Comparison of ENCODE assay signal across 11 mouse cellular contexts in the genomic region with DNA sequence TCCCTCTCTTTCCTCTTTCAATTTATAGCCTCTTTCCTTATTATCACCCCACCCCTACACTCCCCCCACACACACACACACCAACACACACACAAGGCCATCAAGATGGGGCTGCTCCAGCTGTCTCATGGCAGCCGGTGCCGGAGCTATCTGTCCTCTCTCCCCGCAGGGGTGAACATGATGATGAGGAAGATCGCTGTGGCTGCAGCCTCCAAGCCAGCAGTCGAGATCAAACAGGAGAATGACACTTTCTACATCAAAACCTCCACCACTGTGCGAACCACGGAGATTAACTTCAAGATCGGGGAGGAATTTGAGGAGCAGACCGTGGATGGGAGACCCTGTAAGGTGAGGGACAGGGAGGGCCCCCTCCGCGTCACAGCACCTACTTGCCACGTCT. TPM values are rescaled to one million over a fixed set of nuclear protein-coding genes. Genes with fewer than 3 reads are reported as not detected.
A peak's percentile ranks its signal among the peaks of the same experiment; 100 is the strongest.
DNase-seq lines count a peak whose midpoint lies in the region; ATAC-seq and TF ChIP-seq lines count a peak whose summit lies in the region.
"Had no signal": no experiment of that assay in that cellular context is flagged by ENCODE, and none has a peak within 500 bp of the region (broad histone marks: within the 10 kb centered on the region; RNA-seq: fewer than 3 reads in every experiment).

No protein-coding gene starts in this region.

- WGBS in kidney, embryonic 14.5 days = 21% methylated on average over 12 of the region's 12 CpGs
- WGBS in embryonic facial prominence, embryonic 15.5 days = 19% methylated on average over 12 of the region's 12 CpGs
- WGBS in intestine, embryonic 16.5 days = 27% methylated on average over 12 of the region's 12 CpGs
- 20% methylated on average over 12 of the region's 12 CpGs for WGBS in midbrain, postnatal 0 days

- peaks cover 55% of the 10 kb centered on the region for H3K4me1 ChIP-seq in kidney, embryonic 14.5 days (ENCODE audit: control insufficient read depth, insufficient read depth, low read length)
- peaks cover 62% of the 10 kb centered on the region for H3K4me1 ChIP-seq in embryonic facial prominence, embryonic 15.5 days
- peaks cover 20% of the 10 kb centered on the region for H3K4me1 ChIP-seq in intestine, embryonic 16.5 days (ENCODE audit: control insufficient read depth, insufficient read depth, low read length)
- H3K4me1 ChIP-seq in midbrain, postnatal 0 days (ENCODE audit: insufficient read depth, low read length) = peaks cover 14% of the 10 kb centered on the region

- ATAC-seq in kidney, embryonic 14.5 days (ENCODE audit: low FRiP score, low TSS enrichment) = no peak
- no peak; the same call in 1 of the 2 replicates for ATAC-seq in embryonic facial prominence, embryonic 15.5 days (ENCODE audit: insufficient number of reproducible peaks, low FRiP score, low TSS enrichment, low read depth)
- no peak for ATAC-seq in intestine, embryonic 16.5 days
- ATAC-seq in midbrain, postnatal 0 days (ENCODE audit: low FRiP score) = peak; percentile 6; the same call in 1 of the 2 replicates

- peak overlapping the region; percentile 20 for H3K4me3 ChIP-seq in kidney, embryonic 14.5 days (ENCODE audit: low read length)
- peak overlapping the region; percentile 30 for H3K4me3 ChIP-seq in embryonic facial prominence, embryonic 15.5 days (replicated peaks)
- peak overlapping the region; percentile 9; the same call in 1 of the 2 replicates for H3K4me3 ChIP-seq in intestine, embryonic 16.5 days (ENCODE audit: low read length)
- H3K4me3 ChIP-seq in midbrain, postnatal 0 days (ENCODE audit: low read depth, low read length) = peak overlapping the region; percentile 3; the same call in 1 of the 2 replicates

- no peak for DNase-seq in kidney, postnatal 36 days
- DNase-seq in midbrain, postnatal 0 days (ENCODE audit: low spot score) = no peak
- no peak for DNase-seq in urinary bladder, postnatal 10 days (ENCODE audit: low spot score)
- no peak for DNase-seq in cerebellum, postnatal 25 days
- no peak for DNase-seq in spleen, postnatal 14 days (ENCODE audit: low spot score in 2 of 2)

- TF ChIP-seq CTCF in midbrain, postnatal 0 days (IDR thresholded peaks at IDR 0.05) = no peak

- H3K27ac ChIP-seq in kidney, embryonic 14.5 days (ENCODE audit: low read depth, low read length) = peak overlapping the region; percentile 51; the same call in 1 of the 2 replicates
- H3K27ac ChIP-seq in embryonic facial prominence, embryonic 15.5 days (replicated peaks) = peak overlapping the region; percentile 85
- no peak overlapping the region for H3K27ac ChIP-seq in intestine, embryonic 16.5 days (ENCODE audit: low read length)
- H3K27ac ChIP-seq in midbrain, postnatal 0 days (ENCODE audit: low read depth, low read length) = no peak overlapping the region

- no peaks in the 10 kb centered on the region for H3K9me3 ChIP-seq in kidney, embryonic 14.5 days (ENCODE audit: control insufficient read depth, low read length)
- H3K9me3 ChIP-seq in embryonic facial prominence, embryonic 15.5 days (replicated peaks) = no peaks in the 10 kb centered on the region
- no peaks in the 10 kb centered on the region for H3K9me3 ChIP-seq in intestine, embryonic 16.5 days (ENCODE audit: control insufficient read depth, low read length)
- no peaks in the 10 kb centered on the region for H3K9me3 ChIP-seq in midbrain, postnatal 0 days (ENCODE audit: low read length)

- H3K4me2 ChIP-seq in kidney, embryonic 14.5 days (replicated peaks; ENCODE audit: low read depth, low read length) = peak overlapping the region; percentile 49
- peak overlapping the region; percentile 72 for H3K4me2 ChIP-seq in embryonic facial prominence, embryonic 15.5 days (replicated peaks)
- H3K4me2 ChIP-seq in intestine, embryonic 16.5 days (ENCODE audit: low read depth, low read length) = peak overlapping the region; percentile 46
- H3K4me2 ChIP-seq in midbrain, postnatal 0 days (ENCODE audit: low read depth, low read length, poor library complexity, severe bottlenecking) = peak overlapping the region; percentile 25

- H3K9ac ChIP-seq in kidney, embryonic 14.5 days (ENCODE audit: low read depth, low read length) = peak overlapping the region; percentile 32
- no peak overlapping the region for H3K9ac ChIP-seq in embryonic facial prominence, embryonic 15.5 days
- peak overlapping the region; percentile 35 for H3K9ac ChIP-seq in intestine, embryonic 16.5 days (ENCODE audit: low read depth, low read length)
- no peak overlapping the region; the same call in 1 of the 2 replicates for H3K9ac ChIP-seq in midbrain, postnatal 0 days (replicated peaks; ENCODE audit: low read length, poor library complexity, severe bottlenecking)

- peaks cover 4% of the 10 kb centered on the region; the same call in 1 of the 2 replicates for H3K36me3 ChIP-seq in kidney, embryonic 14.5 days (ENCODE audit: control insufficient read depth, insufficient read depth, low read length)
- peaks cover 11% of the 10 kb centered on the region for H3K36me3 ChIP-seq in embryonic facial prominence, embryonic 15.5 days
- H3K36me3 ChIP-seq in intestine, embryonic 16.5 days (ENCODE audit: control insufficient read depth, insufficient read depth, low read length) = no peaks in the 10 kb centered on the region
- H3K36me3 ChIP-seq in midbrain, postnatal 0 days (ENCODE audit: insufficient read depth, low read length) = no peaks in the 10 kb centered on the region

- no peaks in the 10 kb centered on the region for H3K27me3 ChIP-seq in kidney, embryonic 14.5 days (ENCODE audit: control insufficient read depth, insufficient read depth, low read length)
- no peaks in the 10 kb centered on the region for H3K27me3 ChIP-seq in embryonic facial prominence, embryonic 15.5 days
- H3K27me3 ChIP-seq in intestine, embryonic 16.5 days (replicated peaks; ENCODE audit: control insufficient read depth, insufficient read depth, low read length) = peaks cover 18% of the 10 kb centered on the region
- 0 out of 2 replicates have a peak, but pooled peaks cover 4% of the 10 kb centered on the region for H3K27me3 ChIP-seq in midbrain, postnatal 0 days (ENCODE audit: insufficient read depth, low read length)

RNA-seq across cellular contexts. Expression of gene Crabp2, which starts 3.5 kb away (rescaled TPM):
- polyA plus RNA-seq in kidney, embryonic 14.5 days (2014; fragmentation: Nextera tagmentation; extraction: Ambion mirVana) = 113 and 169 TPM in 2 replicates
- 200 and 206 TPM in 2 replicates for polyA plus RNA-seq in embryonic facial prominence, embryonic 15.5 days (2015; fragmentation: Nextera tagmentation; extraction: Ambion mirVana)
- polyA plus RNA-seq in intestine, embryonic 16.5 days (2015; fragmentation: Nextera tagmentation; extraction: Ambion mirVana) = 3.8 TPM in 2 replicates
- total RNA-seq in midbrain, postnatal 0 days (2014; rRNA removed) = 19.2 and 27.1 TPM in 2 replicates
- 49.0 and 50.8 TPM in 2 replicates for polyA plus RNA-seq in midbrain, postnatal 0 days (2015; fragmentation: Nextera tagmentation; extraction: Ambion mirVana)
- total RNA-seq: megakaryocyte progenitor cell, adult 5-6 weeks had no signal
- polyA plus RNA-seq: large intestine, adult 2 months had no signal

RNA-seq across cellular contexts. Expression of gene Nes, which starts 18.9 kb away (rescaled TPM):
- 14.8 and 26.1 TPM in 2 replicates for polyA plus RNA-seq in kidney, embryonic 14.5 days (2014; fragmentation: Nextera tagmentation; extraction: Ambion mirVana)
- 41.9 and 57.3 TPM in 2 replicates for polyA plus RNA-seq in embryonic facial prominence, embryonic 15.5 days (2015; fragmentation: Nextera tagmentation; extraction: Ambion mirVana)
- polyA plus RNA-seq in intestine, embryonic 16.5 days (2015; fragmentation: Nextera tagmentation; extraction: Ambion mirVana) = 9.4 and 10.3 TPM in 2 replicates
- total RNA-seq in midbrain, postnatal 0 days (2014; rRNA removed) = 22.4 and 37.1 TPM in 2 replicates
- polyA plus RNA-seq in midbrain, postnatal 0 days (2015; fragmentation: Nextera tagmentation; extraction: Ambion mirVana) = 8.2 and 8.8 TPM in 2 replicates
- total RNA-seq: MEL had no signal

RNA-seq across cellular contexts. Expression of gene Rrnad1, which starts 21.4 kb away (rescaled TPM):
- polyA plus RNA-seq in kidney, embryonic 14.5 days (2014; fragmentation: Nextera tagmentation; extraction: Ambion mirVana) = 19.3 and 21.6 TPM in 2 replicates
- polyA plus RNA-seq in embryonic facial prominence, embryonic 15.5 days (2015; fragmentation: Nextera tagmentation; extraction: Ambion mirVana) = 19.8 and 22.4 TPM in 2 replicates
- polyA plus RNA-seq in intestine, embryonic 16.5 days (2015; fragmentation: Nextera tagmentation; extraction: Ambion mirVana) = 14.2 and 14.3 TPM in 2 replicates
- total RNA-seq in midbrain, postnatal 0 days (2014; rRNA removed) = 27.8 and 28.2 TPM in 2 replicates
- polyA plus RNA-seq in midbrain, postnatal 0 days (2015; fragmentation: Nextera tagmentation; extraction: Ambion mirVana) = 17.6 and 19.1 TPM in 2 replicates

RNA-seq across cellular contexts. Expression of gene Isg20l2, which starts 21.8 kb away (rescaled TPM):
- 34.6 and 45.5 TPM in 2 replicates for polyA plus RNA-seq in kidney, embryonic 14.5 days (2014; fragmentation: Nextera tagmentation; extraction: Ambion mirVana)
- polyA plus RNA-seq in embryonic facial prominence, embryonic 15.5 days (2015; fragmentation: Nextera tagmentation; extraction: Ambion mirVana) = 54.5 and 56.2 TPM in 2 replicates
- polyA plus RNA-seq in intestine, embryonic 16.5 days (2015; fragmentation: Nextera tagmentation; extraction: Ambion mirVana) = 37.2 and 39.8 TPM in 2 replicates
- 20.5 and 21.0 TPM in 2 replicates for total RNA-seq in midbrain, postnatal 0 days (2014; rRNA removed)
- polyA plus RNA-seq in midbrain, postnatal 0 days (2015; fragmentation: Nextera tagmentation; extraction: Ambion mirVana) = 13.6 and 14.7 TPM in 2 replicates

RNA-seq across cellular contexts. Expression of gene Mrpl24, which starts 32.6 kb away (rescaled TPM):
- 76.7 and 81.0 TPM in 2 replicates for polyA plus RNA-seq in kidney, embryonic 14.5 days (2014; fragmentation: Nextera tagmentation; extraction: Ambion mirVana)
- polyA plus RNA-seq in embryonic facial prominence, embryonic 15.5 days (2015; fragmentation: Nextera tagmentation; extraction: Ambion mirVana) = 75.4 and 78.9 TPM in 2 replicates
- polyA plus RNA-seq in intestine, embryonic 16.5 days (2015; fragmentation: Nextera tagmentation; extraction: Ambion mirVana) = 78.7 and 80.6 TPM in 2 replicates
- 41.3 and 41.7 TPM in 2 replicates for total RNA-seq in midbrain, postnatal 0 days (2014; rRNA removed)
- 37.2 and 39.7 TPM in 2 replicates for polyA plus RNA-seq in midbrain, postnatal 0 days (2015; fragmentation: Nextera tagmentation; extraction: Ambion mirVana)

Comparison
In these comparisons a context has a peak if more than half of its experiments do, and no peak if none do; other contexts are left out.
1. H3K27ac ChIP-seq: peak in kidney, embryonic 14.5 days (single experiment) and embryonic facial prominence, embryonic 15.5 days (single experiment); none in intestine, embryonic 16.5 days (single experiment) and midbrain, postnatal 0 days (single experiment).
2. H3K9ac ChIP-seq: peak in kidney, embryonic 14.5 days (single experiment) and intestine, embryonic 16.5 days (single experiment); none in embryonic facial prominence, embryonic 15.5 days (single experiment) and midbrain, postnatal 0 days (single experiment).
3. RNA of gene Crabp2, which starts 3.5 kb away (polyA plus RNA-seq): 200 to 206 TPM in embryonic facial prominence, embryonic 15.5 days, 113 to 169 TPM in kidney, embryonic 14.5 days and 49.0 to 50.8 TPM in midbrain, postnatal 0 days; 3.8 TPM in intestine, embryonic 16.5 days; every median in the first group is over 10 times any median in the second.
4. Peak in every context shown above with its lines, with median percentiles within 50 percentile points of each other: H3K4me2 ChIP-seq and H3K4me3 ChIP-seq.